Mouse (Mus musculus) megakaryocyte progenitor cell, adult 5-6 weeks (primary cell): ENCODE results near the gene Efcab3. TPM values are rescaled to one million over a fixed set of nuclear protein-coding genes. Genes with fewer than 3 reads are reported as not detected.

Experiments
- total RNA-seq, 2 experiments: library from RNA; stranded (forward) in 1 of 2; stranded (reverse) in 1 of 2; fragments of 157-497, 149-512 nt in 1 of 2; fragments of 200-1000 nt in 1 of 2; gene quantifications; 2 replicates each; pipeline versions ENCODE4 v1.2.3 to v1.2.4; 2015 to 2017

The Efcab3 gene
- total RNA-seq, 2 experiments from 2014 or later: not detected

Other genes starting within 250 kb of the Efcab3 start
- gene Mettl2, start 62.8 kb downstream of the Efcab3 start, total RNA-seq (2015): 16.4 and 18.8 TPM in 2 replicates
- 29.1 and 30.6 TPM in 2 replicates for gene Mettl2, start 62.8 kb downstream of the Efcab3 start, total RNA-seq (2017)
- gene Gm10842, start 83.3 kb downstream of the Efcab3 start, total RNA-seq (2015): not detected in 2 replicates
- gene Gm10842, start 83.3 kb downstream of the Efcab3 start, total RNA-seq (2017): not detected in 2 replicates
- 45.0 and 53.0 TPM in 2 replicates for gene Tlk2, start 115.2 kb downstream of the Efcab3 start, total RNA-seq (2015)
- 58.3 and 73.3 TPM in 2 replicates for gene Tlk2, start 115.2 kb downstream of the Efcab3 start, total RNA-seq (2017)
- gene Mrc2, start 229.1 kb downstream of the Efcab3 start, total RNA-seq (2015): not detected in 2 replicates
- 0.41 TPM in 1 of 2 replicates, not detected in the other for gene Mrc2, start 229.1 kb downstream of the Efcab3 start, total RNA-seq (2017)